Mouse (Mus musculus): ENCODE measurements around the gene Ihh.

Gene Ihh

GRCm38 (mm10) chr1:74951556-74952210, at the start of gene Ihh:
Ihh (minus strand) TSS chr1:74951672.
- ATAC-seq (ENCODE audit: insufficient number of reproducible peaks, low FRiP score, low TSS enrichment): no peak

- ATAC-seq (ENCODE audit: insufficient number of reproducible peaks, low FRiP score, low TSS enrichment): no peak
These were observed 49.7 kb upstream of the Ihh start for GRCm38 (mm10) chr1:75001183-75001582.

DNA sequence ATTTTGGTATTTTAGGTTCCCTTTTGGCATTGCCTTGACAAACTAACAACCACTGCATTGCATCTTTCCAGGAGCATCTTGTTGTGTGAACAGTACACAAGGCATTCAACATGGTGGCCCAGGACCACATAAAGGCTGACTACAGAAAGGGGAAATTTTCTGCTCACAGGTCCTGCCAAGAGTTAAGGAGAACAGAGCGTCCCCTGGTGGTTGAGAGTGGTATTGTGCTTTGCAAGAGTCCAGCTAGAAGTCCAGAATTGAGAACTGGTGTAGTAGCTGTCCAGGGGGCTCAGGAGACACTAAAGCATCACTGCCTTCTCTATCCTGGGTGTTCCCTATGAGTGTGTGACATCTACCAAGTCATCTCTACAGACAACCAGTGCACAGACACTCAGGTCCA, 49.0 kb upstream of the Ihh start:
- ATAC-seq (ENCODE audit: insufficient number of reproducible peaks, low FRiP score, low TSS enrichment): no peak

GRCm38 (mm10) chr1:74999173-74999572, 47.7 kb upstream of the Ihh start:
- no peak for ATAC-seq (ENCODE audit: insufficient number of reproducible peaks, low FRiP score, low TSS enrichment)

- no peak for ATAC-seq (ENCODE audit: insufficient number of reproducible peaks, low FRiP score, low TSS enrichment)
These were observed 45.8 kb upstream of the Ihh start for GRCm38 (mm10) chr1:74997231-74997630.

GRCm38 (mm10) chr1:74977001-74977400, 25.5 kb upstream of the Ihh start:
- no peak for ATAC-seq (ENCODE audit: insufficient number of reproducible peaks, low FRiP score, low TSS enrichment)

- no peak for ATAC-seq (ENCODE audit: insufficient number of reproducible peaks, low FRiP score, low TSS enrichment)
These were observed 24.5 kb upstream of the Ihh start for GRCm38 (mm10) chr1:74975936-74976335.

GRCm38 (mm10) chr1:74973590-74973989, 22.1 kb upstream of the Ihh start:
- ATAC-seq (ENCODE audit: insufficient number of reproducible peaks, low FRiP score, low TSS enrichment): no peak

DNA sequence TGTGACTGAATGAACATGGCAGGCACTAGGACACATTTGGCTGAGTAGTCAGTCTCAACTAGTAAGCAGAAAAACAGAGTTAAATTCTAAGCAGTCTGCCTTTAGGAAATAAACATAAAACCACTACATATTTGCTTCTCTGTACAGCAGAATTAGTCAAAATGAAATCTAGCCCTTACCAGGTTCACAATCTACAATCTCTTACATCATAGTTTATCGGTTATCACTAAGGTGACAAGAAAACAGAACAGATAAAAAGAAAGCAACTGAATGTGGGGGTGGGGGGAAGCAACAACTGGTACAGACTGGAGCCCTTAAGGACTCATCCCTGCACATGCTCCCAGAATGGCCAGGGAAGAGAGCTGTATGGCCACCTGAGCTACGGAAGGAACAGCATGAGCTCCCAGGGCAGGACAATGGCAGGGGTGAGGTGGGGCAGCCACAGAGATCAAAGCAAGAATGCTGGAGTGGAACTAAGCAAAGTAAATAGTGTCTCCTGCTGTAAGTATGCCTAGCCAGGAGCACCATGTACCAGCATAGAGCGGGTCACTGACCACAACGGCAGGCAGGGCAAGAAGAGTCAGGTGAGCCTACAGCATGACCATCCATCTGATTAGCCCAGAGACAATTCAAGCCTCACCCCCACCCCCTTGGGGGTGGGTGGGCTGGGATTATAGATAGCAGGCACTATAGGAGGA, 20.0 kb upstream of the Ihh start:
- no peak for ATAC-seq (ENCODE audit: insufficient number of reproducible peaks, low FRiP score, low TSS enrichment)

GRCm38 (mm10) chr1:74967962-74968580, 16.6 kb upstream of the Ihh start:
- no peak for ATAC-seq (ENCODE audit: insufficient number of reproducible peaks, low FRiP score, low TSS enrichment)

GRCm38 (mm10) chr1:74964494-74965215, 13.2 kb upstream of the Ihh start:
- ATAC-seq (ENCODE audit: insufficient number of reproducible peaks, low FRiP score, low TSS enrichment): peak; percentile 78

- no peak for ATAC-seq (ENCODE audit: insufficient number of reproducible peaks, low FRiP score, low TSS enrichment)
These were observed 11.4 kb upstream of the Ihh start for GRCm38 (mm10) chr1:74962853-74963227.

GRCm38 (mm10) chr1:74962126-74962852, 10.8 kb upstream of the Ihh start:
- ATAC-seq (ENCODE audit: insufficient number of reproducible peaks, low FRiP score, low TSS enrichment): no peak

DNA sequence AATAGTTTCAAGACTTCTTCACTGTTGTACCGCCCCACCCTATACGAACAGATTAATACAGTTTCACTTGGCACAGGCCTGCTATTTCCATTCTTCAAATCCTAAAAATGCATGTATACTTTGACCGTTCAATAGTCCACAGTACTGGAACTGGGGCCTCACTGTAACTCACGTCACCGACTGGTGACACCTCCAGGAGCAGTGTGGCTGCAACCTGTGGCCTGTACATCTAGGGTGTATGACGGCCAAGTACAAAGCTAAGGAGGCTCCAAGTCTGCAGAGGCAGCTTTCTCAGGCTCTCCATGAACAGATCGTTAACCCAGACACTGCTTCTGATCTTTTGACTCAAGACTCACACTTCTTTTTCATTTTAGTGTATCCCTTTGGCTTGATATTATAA, 10.2 kb upstream of the Ihh start:
- ATAC-seq (ENCODE audit: insufficient number of reproducible peaks, low FRiP score, low TSS enrichment): no peak

- no peak for ATAC-seq (ENCODE audit: insufficient number of reproducible peaks, low FRiP score, low TSS enrichment)
These were observed 8.6 kb upstream of the Ihh start for GRCm38 (mm10) chr1:74960059-74960458.

GRCm38 (mm10) chr1:74950576-74951490, 639 bp downstream of the Ihh start:
- no peak for ATAC-seq (ENCODE audit: insufficient number of reproducible peaks, low FRiP score, low TSS enrichment)

DNA sequence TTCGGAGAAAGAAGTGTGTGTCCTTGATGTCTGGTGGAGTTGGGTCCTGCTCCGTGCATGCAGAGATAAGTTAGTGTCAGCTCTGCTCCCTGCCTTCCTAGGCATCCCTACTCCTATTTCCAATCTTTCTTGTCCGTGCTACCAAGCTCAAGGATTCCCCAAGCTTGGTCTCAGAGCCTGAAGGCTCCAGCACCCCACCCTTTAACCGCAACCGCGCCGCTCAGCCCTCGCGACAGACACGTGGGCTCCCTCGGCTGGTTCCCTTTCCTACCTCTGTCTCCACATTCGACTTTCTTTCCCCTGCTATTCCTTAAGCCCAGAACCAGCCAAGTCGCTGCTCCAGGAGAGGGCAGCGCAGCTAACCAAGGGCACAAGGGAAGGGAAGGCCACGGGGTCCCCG, 1.4 kb downstream of the Ihh start:
- ATAC-seq (ENCODE audit: insufficient number of reproducible peaks, low FRiP score, low TSS enrichment): no peak

- ATAC-seq (ENCODE audit: insufficient number of reproducible peaks, low FRiP score, low TSS enrichment): 0 out of 2 replicates have a peak, but pooled peaks have one; percentile 24
These were observed 1.8 kb downstream of the Ihh start for GRCm38 (mm10) chr1:74949666-74950050.
